Mouse (Mus musculus): ENCODE data around the gene Tead3.

Tead3 gene

DNA sequence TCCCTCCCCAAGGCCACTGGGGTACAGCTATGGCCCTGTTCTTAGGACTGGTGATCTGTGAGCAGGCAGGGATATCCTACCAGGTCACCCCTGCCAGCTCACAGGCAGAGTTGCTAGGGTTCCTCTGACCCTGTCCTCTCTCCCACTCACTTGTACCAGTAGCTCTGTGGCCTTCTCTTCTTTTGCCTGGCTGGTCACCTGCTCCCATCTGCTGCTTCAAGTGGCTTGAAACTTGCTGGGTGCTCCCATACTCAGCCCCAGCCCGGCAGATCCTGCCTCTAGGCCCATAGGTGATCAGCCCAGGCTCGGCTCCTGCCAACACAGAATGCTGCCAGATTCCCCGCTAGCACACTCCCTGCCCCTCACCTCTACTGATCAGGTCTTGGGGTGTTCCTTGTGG is 49.8 kb downstream of the Tead3 start:
- no peak for DNase-seq

DNA sequence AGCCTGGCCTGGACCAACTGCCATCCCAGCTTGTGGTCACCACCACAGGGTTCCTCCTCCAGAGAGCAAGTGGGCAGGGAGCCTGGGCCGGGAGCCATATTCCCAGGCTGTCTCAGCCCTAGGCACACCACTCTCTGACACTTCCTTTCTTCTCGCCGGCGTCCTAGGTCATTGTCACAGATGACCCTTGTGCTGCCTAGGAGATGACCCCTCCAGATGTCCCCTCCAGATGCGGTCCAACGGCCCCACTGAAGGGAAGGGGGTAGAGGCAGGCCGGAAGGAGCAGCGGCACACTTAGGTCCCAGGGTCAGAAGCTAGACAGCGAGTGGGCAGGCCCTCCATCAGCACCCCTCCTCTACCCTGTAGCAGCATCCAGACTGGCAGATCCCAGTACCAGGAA is 50.3 kb downstream of the Tead3 start:
- no peak for DNase-seq

DNA sequence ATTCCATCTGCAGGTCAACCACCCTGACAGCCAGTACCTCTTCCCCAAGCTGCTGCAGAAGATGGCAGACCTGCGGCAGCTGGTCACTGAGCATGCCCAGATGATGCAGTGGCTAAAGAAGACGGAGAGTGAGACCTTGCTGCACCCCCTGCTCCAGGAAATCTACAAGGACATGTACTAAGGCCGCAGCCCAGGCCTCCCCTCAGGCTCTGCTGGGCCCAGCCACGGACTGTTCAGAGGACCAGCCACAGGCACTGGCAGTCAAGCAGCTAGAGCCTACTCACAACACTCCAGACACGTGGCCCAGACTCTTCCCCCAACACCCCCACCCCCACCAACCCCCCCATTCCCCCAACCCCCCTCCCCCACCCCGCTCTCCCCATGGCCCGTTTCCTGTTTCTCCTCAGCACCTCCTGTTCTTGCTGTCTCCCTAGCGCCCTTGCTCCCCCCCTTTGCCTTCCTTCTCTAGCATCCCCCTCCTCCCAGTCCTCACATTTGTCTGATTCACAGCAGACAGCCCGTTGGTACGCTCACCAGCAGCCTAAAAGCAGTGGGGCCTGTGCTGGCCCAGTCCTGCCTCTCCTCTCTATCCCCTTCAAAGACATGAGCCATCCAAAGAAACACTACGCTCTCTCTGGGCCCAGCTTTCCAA is 50.8 kb downstream of the Tead3 start:
- no peak for DNase-seq

DNA sequence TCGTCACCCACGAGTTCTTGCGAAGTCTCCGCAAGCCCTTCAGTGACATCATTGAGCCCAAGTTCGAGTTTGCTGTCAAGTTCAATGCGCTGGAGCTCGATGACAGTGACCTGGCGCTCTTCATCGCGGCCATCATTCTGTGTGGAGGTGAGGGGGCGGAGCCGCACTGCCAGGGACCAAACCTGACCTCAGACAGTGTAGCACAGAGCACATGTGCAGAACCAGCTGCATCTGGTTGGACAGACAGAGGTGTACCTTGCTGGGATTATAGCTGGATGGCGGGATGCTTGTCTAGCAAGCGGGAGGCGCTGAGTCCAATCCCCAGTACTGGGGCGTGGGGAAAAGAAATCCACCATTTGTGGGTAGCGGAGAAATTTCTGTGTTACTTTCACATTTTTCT is 51.7 kb downstream of the Tead3 start:
- DNase-seq, result no peak

DNA sequence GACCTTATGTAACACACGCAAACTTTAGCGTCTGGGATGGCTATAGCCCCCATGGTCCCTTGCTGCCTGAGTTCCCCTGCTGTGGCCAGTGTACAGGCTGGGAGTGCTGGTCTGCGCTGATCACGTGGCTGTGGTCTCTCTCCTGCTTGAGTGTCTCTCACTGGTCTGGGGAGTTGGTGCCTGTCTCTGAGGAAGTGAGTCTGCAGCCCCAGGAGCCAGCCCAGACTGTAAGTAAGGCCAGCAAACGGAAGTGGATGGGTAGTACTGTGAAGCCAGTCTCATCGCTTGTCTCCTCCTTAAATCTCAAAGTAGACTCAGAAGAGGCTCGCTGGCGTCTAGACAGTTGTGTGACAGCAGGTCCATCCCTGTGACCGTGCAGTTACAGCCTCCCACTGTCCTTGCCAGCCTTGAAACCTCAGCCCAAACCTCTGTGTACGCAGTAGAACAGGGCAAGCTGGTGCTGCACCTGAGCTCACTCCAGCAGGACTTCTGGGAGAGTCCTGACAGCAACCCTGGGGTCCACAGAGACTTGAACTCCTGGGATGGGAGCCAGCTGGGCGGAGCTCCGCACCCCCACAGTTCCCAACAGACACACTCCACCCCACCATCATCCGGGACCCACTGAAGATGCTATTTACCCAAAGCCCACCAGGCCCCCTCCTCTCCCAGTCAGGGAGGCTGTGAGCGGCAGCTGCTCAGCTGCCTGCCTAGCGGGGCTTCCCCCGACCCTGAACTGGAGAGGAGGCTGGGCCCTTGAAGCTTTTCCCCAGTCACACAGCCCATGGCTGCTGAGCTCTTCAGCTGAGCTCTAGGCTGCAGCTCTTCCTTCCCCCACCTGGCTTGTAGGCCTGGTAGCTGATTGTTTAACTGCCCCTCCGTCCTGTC is 55.9 kb downstream of the Tead3 start:
- DNase-seq, result no peak

DNA sequence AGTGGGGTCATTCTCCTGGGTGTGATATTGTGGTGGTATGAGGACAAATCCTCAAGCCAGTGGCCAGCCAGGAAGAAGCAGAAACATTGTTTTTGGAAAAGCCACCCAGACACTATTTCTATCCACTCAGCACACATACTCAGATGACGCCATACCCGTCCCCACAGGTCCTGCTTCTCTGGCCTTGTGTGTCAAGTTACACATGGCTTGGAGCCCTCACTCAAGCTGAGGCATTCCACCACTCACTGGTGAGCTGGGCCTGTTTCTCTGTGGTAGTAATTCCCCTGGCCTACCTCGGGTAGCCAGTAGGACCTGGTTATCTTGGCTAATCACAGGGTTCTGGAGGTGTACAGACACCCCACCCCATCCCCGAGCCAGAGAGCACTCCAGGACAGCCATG is 56.9 kb downstream of the Tead3 start:
- no peak for DNase-seq

DNA sequence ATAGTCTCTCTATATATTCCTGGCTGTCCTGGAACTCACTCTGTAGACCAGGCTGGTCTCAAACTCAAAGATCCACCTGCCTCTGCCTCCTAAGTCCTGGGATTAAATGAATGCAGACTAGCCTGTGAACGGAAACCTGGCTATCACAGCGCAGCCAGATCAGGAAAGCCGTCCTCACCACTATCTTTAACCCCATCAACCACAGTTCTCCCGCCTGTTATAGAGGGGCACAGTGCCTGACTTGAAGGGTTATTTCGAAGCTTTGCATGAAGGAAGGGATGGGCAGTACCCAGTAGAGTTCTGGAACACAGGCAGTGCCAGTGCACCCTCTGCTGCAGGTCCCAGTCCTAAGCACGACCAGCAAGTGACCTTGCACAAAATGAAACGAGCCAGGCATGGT is 59.3 kb downstream of the Tead3 start:
- DNase-seq, result no peak

DNA sequence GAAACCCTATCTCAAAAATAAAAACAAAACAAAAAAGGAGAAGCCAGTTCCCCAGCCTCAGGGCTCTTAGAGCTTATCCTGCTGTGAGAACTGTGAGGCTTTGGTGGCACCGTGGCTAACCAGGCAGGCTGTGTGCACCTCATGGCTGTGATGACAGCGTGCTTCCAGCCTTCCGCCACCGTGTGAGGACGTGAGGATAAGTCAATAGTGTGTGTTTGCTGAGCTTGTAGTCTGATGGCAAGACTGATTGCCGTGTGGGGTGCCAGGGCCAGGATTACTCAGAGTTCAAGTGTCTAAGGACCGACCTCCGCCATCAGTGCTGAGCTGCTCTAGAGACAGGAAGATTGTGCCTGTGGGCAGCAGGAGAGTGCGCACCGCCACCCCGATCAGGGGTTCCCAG is 59.9 kb downstream of the Tead3 start:
- no peak for DNase-seq

DNA sequence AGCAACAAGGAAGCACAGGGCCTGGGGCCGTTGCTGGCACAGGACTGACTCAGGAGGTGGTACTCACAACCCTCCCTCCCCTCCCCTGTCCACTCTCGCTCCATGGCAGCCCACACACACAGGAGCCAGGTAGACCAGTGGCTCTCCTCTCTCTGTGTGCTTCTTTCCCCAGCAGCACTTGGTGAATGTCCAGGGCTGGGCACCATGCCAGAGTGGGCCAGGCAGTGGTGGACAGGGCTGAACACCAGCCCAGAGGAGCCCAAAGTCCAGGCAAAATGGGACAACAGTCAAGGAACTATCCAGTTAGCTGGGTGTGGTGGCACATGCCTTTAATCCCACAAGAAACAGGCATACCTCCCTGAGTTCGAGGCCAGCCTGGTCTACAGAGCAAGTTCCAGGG is 60.4 kb downstream of the Tead3 start:
- no peak for DNase-seq

DNA sequence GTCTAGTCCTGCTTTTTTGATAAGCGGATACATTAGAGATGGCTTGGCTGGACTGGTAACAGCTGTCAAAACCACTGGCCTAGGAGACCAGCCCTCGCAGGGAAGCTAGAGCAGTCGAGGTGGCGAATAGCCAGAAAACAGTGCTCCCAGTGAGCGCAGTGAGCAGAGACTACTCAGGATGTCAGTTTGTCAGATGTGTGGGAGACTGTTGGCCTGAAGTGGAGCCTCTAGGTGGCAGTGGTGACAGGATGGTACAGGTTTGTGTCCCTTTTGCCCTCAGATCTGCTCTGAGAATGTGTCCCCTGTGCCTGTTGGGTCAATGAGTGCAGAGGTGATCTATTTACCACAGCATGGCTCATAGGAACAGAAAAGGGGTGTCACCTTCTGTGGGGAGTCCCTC is 62.6 kb downstream of the Tead3 start:
- peak in 1 of 2 experiments; percentile 12 for DNase-seq

DNA sequence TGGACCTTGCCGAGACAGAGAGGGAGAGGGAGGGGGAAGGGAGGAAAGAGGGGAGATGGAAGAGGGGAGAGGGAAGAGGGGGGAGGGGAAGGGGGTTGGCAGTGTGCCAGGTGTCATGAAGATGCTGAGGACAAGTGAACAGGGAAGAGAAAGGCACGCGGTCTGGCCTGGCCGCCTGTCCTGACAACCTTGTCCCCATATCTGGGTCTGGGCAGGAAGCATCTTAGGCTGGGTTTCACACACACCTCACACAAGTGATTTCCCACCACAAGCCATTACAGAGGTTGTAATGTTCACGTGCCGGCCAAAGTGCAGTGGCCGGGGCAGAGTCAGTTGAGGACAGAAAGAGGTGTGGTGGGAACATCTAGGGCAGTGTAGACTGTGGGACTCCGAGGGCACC is 63.0 kb downstream of the Tead3 start:
- no peak for DNase-seq

DNA sequence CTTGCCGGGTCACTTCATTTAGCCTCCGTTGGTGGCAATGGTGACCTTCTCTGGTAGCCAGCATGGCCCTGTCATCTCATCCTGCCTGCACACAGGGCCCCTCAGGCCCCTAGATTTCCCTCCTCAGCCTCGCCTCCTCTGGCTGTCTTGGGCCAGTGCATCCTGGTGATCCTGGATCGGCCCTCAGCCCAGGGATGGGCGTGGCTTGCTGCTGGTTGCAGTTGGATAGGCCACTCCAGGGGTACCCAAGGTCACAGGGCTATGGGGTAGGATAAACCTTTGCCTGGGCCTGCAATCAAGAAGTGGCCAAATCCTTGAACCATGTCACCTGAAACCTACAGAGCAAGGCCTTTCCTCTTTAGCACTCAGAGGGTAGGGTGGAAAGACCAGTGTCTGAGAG is 63.7 kb downstream of the Tead3 start:
- no peak for DNase-seq

DNA sequence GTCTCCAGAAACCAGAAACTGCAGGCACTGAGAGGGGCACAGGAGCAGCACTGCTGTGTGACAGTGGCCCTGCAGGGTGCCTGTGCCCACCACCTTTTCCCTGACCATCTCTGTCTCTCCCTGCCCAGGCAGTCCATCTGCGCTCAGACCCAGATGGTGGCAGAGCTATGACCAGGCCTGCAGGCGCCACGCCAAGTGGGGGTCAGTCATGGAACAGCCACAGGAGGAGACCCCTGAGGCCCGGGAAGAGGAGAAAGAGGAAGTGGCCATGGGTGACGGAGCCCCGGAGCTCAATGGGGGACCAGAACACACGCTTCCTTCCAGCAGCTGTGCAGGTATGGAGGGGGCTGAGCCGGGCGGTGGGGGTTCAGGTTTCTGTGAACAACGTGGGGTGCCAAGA is 64.5 kb downstream of the Tead3 start:
- DNase-seq, result peak; percentile 15 to 21

DNA sequence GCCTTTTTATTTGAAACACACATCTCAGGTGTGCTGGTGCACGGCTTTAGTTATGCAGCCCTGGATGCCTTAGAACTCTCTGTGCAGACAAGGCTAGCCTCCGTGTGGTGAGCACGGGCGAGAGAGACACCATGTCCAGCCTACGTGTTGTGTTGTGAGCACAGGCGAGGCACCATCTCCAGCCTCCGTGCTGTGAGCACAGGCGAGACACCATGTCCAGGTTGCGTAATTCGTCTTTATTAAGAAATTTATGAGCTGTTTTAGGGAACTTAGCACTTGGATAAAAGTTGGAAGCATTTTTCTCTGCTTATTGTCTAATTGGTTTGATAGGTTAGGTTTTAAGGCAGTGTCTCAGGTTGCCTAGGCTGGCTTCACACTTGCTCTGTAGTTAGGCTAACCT is 67.4 kb downstream of the Tead3 start:
- DNase-seq, result no peak

DNA sequence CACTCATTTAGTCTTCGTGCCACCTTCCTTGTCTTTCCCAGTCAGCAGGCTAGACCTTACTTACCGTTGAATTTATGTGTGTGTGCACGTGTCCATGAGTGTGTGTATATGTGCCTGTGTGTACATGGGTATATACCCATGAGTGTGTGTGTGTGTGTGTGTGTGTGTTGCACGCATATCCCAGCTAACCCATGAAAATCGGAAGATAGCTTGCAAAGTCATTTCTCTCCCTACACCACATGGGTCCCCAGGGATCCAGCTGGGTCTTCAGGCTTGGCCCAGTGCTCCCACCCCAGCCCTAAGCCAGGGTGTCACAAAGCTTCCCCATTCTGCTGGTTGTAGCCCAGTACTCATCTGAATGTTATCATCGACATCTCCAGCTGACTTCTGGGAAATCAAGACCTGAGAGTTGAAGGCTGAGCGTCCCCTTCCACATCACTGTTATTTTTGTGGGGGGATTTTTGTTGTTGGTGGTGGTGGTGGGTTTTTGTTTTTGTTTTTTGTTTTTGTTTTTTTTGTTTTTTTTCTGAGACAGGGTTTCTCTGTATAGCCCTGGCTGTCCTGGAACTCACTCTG is 68.7 kb downstream of the Tead3 start:
- peak; percentile 29 to 48 for DNase-seq

Data from B cell, adult 2 months (primary cell).